Mouse (Mus musculus) CH12.LX (cell line): ENCODE data around the gene Eif2ak2.

Experiments
- BHLHE40 ChIP-seq: IDR thresholded peaks from 2 replicates; pipeline ENCODE4 v1.6.1; 2011; ENCODE audit warnings: mild to moderate bottlenecking, low read depth, low read length, improper control_type of control experiment
- CTCF ChIP-seq, 2 experiments: IDR thresholded peaks in 1 of 2; conservative IDR thresholded peaks in 1 of 2; 2 replicates each; pipeline ENCODE4 v1.5.1; 2011 to 2012; ENCODE audit warnings: low read depth in 2 of 2, low read length in 2 of 2, improper control_type of control experiment in 1 of 2, inconsistent platforms in 1 of 2, mild to moderate bottlenecking in 1 of 2, moderate library complexity in 1 of 2
- EP300 ChIP-seq: IDR thresholded peaks from 2 replicates; pipeline ENCODE4 v1.6.1; 2011; ENCODE audit warnings: low read length, improper control_type of control experiment
- GABPA ChIP-seq: IDR thresholded peaks from 2 replicates; pipeline ENCODE4 v1.6.1; 2012; ENCODE audit warnings: low read depth, low read length, improper control_type of control experiment, inconsistent platforms; ENCODE audit not compliant: insufficient replicate concordance
- HCFC1 ChIP-seq: IDR thresholded peaks from 2 replicates; pipeline ENCODE4 v1.6.1; 2012; ENCODE audit warnings: low read depth, mild to moderate bottlenecking, inconsistent platforms, low read length, improper control_type of control experiment
- MAX ChIP-seq: IDR thresholded peaks from 2 replicates; pipeline ENCODE4 v1.6.1; 2011; ENCODE audit warnings: low read length, improper control_type of control experiment
- MAZ ChIP-seq: IDR thresholded peaks from 2 replicates; pipeline ENCODE4 v1.6.1; 2012; ENCODE audit warnings: low read depth, mild to moderate bottlenecking, inconsistent platforms, low read length, improper control_type of control experiment, moderate library complexity
- NELFE ChIP-seq: IDR thresholded peaks from 2 replicates; pipeline ENCODE4 v1.6.1; 2011; ENCODE audit warnings: low read depth, low read length, improper control_type of control experiment
- PAX5 ChIP-seq: IDR thresholded peaks from 2 replicates; pipeline ENCODE4 v1.6.1; 2012; ENCODE audit warnings: low read length, inconsistent platforms, mixed read lengths
- POLR2A ChIP-seq: IDR thresholded peaks from 2 replicates; pipeline ENCODE4 v1.6.1; 2011; ENCODE audit warnings: low read depth, mild to moderate bottlenecking, improper control_type of control experiment, low read length
- SMC3 ChIP-seq: IDR thresholded peaks from 2 replicates; pipeline ENCODE4 v1.6.1; 2011; ENCODE audit warnings: low read depth, low read length, improper control_type of control experiment
- ZC3H11A ChIP-seq: IDR thresholded peaks from 2 replicates; pipeline ENCODE4 v1.6.1; 2012; ENCODE audit warnings: low read depth, mild to moderate bottlenecking, inconsistent platforms, low read length, improper control_type of control experiment
- ZKSCAN1 ChIP-seq: IDR thresholded peaks from 2 replicates; pipeline ENCODE4 v1.6.1; 2012; ENCODE audit warnings: low read depth, inconsistent platforms, low read length, improper control_type of control experiment, borderline replicate concordance

DNA sequence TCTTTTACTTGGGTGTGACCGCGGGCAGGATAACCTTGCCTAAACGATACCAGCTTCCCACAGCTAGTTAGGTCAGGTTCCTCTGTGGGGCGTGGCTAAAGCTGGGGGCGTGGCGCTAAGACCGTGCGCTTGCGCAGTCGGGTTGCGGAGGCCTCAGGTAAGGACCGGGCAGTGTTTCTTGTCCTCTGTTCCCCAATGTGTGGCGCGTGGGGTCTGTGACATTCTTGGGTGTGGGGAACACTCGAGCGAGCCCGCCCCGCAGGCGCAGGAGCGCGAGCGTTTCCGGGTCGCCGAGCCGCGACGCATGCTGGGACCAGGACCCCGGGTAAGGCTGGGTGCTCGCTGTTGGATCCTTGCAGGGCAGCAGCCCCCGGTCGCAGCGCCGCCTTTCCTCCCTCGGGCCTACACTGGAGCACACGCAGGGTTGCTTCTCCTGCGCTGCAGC, 34.0 kb upstream of the Eif2ak2 start, which contains the start of gene Cebpzos:
- peak; percentile 77 for TF ChIP-seq POLR2A
- TF ChIP-seq BHLHE40, result peak; percentile 6; the same call in 1 of the 2 replicates
- TF ChIP-seq CTCF (conservative IDR thresholded peaks at IDR 0.05 in 1 of 2, IDR thresholded peaks at IDR 0.05 in 1 of 2; ENCODE audit: low read depth in 2 of 2, low read length in 2 of 2), result no peak
- TF ChIP-seq ZKSCAN1, result no peak
- TF ChIP-seq EP300, result no peak
- peak; percentile 89 for TF ChIP-seq NELFE
- no peak; the same call in 1 of the 2 replicates for TF ChIP-seq GABPA
- TF ChIP-seq ZC3H11A, result no peak
- TF ChIP-seq PAX5, result no peak
- TF ChIP-seq HCFC1, result peak; percentile 83
- peak; percentile 85 for TF ChIP-seq MAX
- no peak for TF ChIP-seq MAZ
- TF ChIP-seq SMC3, result no peak
